Mouse (Mus musculus) macrophage (primary cell): ENCODE results near the gene Meiob. TPM values are rescaled to one million over a fixed set of nuclear protein-coding genes. Genes with fewer than 3 reads are reported as not detected.

Experiments
- H3K27ac ChIP-seq: fragments of 350-480 bp; formaldehyde crosslinking; 2 replicates; pipeline ENCODE4 v1.9.0; 2021
- H3K36me3 ChIP-seq: fragments of 350-480 bp; formaldehyde crosslinking; 2 replicates; pipeline ENCODE4 v1.9.0; 2021; ENCODE audit errors: inconsistent target
- H3K4me3 ChIP-seq: fragments of 350-480 bp; formaldehyde crosslinking; 2 replicates; pipeline ENCODE4 v1.9.0; 2021; ENCODE audit errors: inconsistent target
- H3K79me2 ChIP-seq: fragments of 350-480 bp; formaldehyde crosslinking; 2 replicates; pipeline ENCODE4 v1.9.0; 2021; ENCODE audit errors: inconsistent target
- WGBS: methylation state at CpG from one replicate; pipeline ENCODE4 v1.1.7; 2026; ENCODE audit warnings: inconsistent platforms; ENCODE audit not compliant: missing documents; 5-methylcytosine and 5-hydroxymethylcytosine counted together
- polyA plus RNA-seq: library from polyadenylated mRNA; stranded (reverse); fragments of 250-400 nt; gene quantifications from 3 replicates; pipeline ENCODE4 v1.2.4, GENCODE M21; 2018; ENCODE audit warnings: inconsistent platforms

Gene Meiob
- polyA plus RNA-seq, 1 experiment from 2014 or later = not detected

- 98% methylated on average over 4 of the region's 4 CpGs for WGBS
- Histone ChIP-seq H3K4me3 (no peak overlapping the region), H3K27ac (no peak overlapping the region), H3K36me3 (no peaks in the 10 kb centered on the region), H3K79me2 (no peaks in the 10 kb centered on the region)
These were observed 4.6 kb upstream of the Meiob start for GRCm38 (mm10) chr17:24799476-24799875.

GRCm38 (mm10) chr17:24800524-24800923 is 3.6 kb upstream of the Meiob start:
- no peak overlapping the region for H3K27ac ChIP-seq
- no peak overlapping the region for H3K4me3 ChIP-seq
- H3K36me3 ChIP-seq = no peaks in the 10 kb centered on the region
- no peaks in the 10 kb centered on the region for H3K79me2 ChIP-seq
- WGBS = 80% methylated on average over 3 of the region's 3 CpGs

DNA sequence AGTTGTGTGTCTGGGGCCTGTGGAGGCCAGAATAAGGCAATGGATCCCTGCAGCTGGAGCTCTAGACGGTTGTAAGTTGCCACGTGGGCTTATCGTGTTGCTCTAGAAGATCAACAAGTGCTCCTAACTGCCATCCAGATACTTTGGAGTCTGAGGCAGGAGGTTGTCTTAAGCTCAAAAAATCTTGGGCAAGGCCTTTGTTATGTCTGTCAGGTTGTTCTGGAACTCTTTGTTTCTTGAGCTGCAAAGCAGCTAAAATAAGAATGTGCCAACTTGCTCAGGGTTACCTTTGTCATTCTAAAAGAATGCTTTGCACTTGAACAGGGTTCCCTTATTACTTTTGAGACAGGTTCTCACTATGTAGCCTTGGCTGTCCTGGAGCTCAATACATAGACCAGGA is 7.1 kb downstream of the Meiob start:
- H3K4me3 ChIP-seq = no peak overlapping the region
- no peak overlapping the region for H3K27ac ChIP-seq
- no peaks in the 10 kb centered on the region for H3K79me2 ChIP-seq
- no peaks in the 10 kb centered on the region for H3K36me3 ChIP-seq
- WGBS = 90% methylated on average over 3 of the region's 3 CpGs

DNA sequence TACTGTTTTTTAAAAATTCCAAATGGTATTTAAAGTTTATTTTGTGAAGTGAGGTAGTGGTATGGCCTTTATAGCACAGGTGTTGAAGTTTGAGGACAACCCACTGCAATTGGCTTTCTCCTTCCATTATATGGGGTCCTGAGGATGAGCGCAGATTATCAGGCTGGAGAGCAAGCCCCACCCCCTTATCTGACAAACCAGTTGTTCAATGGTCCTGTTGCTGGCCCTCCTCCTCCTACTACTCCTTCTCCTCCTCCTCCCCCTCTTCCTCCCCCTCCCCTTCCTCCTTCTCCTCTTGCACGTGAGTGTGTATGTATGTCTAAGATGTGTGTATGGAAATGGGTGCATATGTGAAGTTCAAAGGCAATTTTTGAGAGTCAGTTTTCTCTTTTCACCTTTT is 8.1 kb downstream of the Meiob start:
- H3K27ac ChIP-seq = no peak overlapping the region
- no peaks in the 10 kb centered on the region for H3K36me3 ChIP-seq
- WGBS = 46% methylated on average over 2 of the region's 2 CpGs
- H3K4me3 ChIP-seq = no peak overlapping the region
- H3K79me2 ChIP-seq = no peaks in the 10 kb centered on the region

DNA sequence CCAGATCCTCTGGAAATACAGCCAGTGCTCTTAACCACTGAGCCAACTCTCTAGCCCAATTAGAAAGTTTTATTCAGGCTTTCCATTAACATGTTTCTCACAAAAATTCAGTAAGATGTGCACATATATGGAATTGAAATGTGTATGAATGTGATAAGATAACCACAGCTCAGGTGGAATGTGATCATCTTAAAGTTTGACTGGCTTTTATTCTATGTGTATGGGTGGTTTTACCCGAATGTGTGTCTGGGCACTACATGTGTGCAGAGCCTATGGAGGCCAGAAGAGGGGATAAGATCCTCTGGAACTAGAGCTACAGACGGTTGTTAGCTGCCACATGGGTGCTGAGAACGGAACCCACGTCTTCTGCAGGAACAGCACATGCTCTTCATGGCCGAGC is 11.2 kb downstream of the Meiob start:
- no peaks in the 10 kb centered on the region for H3K36me3 ChIP-seq
- no peak overlapping the region for H3K27ac ChIP-seq
- no peak overlapping the region for H3K4me3 ChIP-seq
- 67% methylated on average over 5 of the region's 5 CpGs for WGBS
- H3K79me2 ChIP-seq = no peaks in the 10 kb centered on the region

DNA sequence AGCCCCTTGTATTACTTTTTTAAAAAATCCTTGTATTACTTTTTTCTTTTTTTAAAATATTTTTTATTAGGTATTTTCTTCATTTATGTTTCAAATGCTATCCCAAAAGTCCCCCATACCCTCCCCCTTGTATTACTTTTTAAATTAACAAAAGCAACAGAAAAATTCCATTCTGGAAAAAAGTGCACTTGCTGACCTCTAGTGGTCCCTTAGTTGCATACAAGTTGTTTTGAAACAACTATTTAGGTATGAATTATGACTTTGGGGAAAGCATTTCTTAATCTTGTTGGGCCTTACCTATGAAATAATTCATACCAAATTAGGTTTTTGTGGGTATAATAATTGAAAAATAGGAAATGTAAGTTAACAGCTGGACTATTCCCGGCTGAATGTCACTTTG is 13.4 kb downstream of the Meiob start:
- WGBS = 29% methylated on average over 1 of the region's 1 CpGs
- H3K27ac ChIP-seq = no peak overlapping the region
- H3K36me3 ChIP-seq = no peaks in the 10 kb centered on the region
- no peak overlapping the region for H3K4me3 ChIP-seq
- H3K79me2 ChIP-seq = no peaks in the 10 kb centered on the region

DNA sequence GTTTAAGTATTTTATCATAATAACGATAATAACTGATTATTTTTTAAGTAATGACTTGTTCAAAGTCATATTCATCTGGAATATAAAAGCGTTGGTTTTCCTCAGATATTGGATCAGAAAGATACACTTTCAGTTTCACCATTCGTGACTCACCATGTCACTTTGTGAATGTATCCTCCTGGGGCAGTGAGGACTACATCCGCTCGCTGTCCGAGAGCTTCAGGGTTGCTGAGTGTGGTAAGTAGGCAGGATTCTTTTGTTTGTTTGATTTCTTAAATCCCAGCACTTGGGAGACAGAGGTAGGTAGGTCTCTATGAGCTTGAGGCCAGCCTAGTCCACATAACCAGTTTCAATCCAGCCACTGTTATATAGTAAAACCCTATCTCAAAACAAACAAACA is 14.1 kb downstream of the Meiob start:
- no peaks in the 10 kb centered on the region for H3K36me3 ChIP-seq
- H3K79me2 ChIP-seq = no peaks in the 10 kb centered on the region
- H3K4me3 ChIP-seq = no peak overlapping the region
- H3K27ac ChIP-seq = no peak overlapping the region
- 67% methylated on average over 3 of the region's 6 CpGs for WGBS

DNA sequence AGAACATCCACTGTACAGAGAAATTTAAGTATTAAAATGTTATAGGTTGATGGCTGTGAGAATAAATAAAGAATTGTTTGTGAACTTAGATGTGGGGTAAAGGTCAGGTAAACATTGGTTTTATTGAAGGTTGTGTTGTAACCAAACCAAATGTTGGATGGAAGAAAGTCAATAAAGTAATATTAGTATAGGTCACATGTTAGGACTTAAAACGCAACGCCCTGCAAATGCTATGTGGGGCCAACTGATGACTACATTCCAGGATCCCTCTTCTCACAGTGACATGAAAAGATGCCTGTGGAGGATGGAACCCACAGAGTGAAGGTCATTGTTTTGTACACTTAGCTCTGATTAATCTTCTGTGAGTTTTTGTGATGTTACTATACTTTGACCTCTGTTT is 15.4 kb downstream of the Meiob start:
- WGBS = 73% methylated on average over 2 of the region's 2 CpGs
- no peaks in the 10 kb centered on the region for H3K79me2 ChIP-seq
- H3K27ac ChIP-seq = no peak overlapping the region

GRCm38 (mm10) chr17:24821351-24822280 is 17.5 kb downstream of the Meiob start:
- H3K79me2 ChIP-seq = no peaks in the 10 kb centered on the region
- H3K4me3 ChIP-seq = no peak overlapping the region
- H3K36me3 ChIP-seq = no peaks in the 10 kb centered on the region
- no peak overlapping the region for H3K27ac ChIP-seq
- WGBS = 63% methylated on average over 3 of the region's 3 CpGs

More for the DNA sequence above, 15.4 kb downstream of the Meiob start:
- no peak overlapping the region for H3K4me3 ChIP-seq
- no peaks in the 10 kb centered on the region for H3K36me3 ChIP-seq

- Histone ChIP-seq H3K79me2 (no peaks in the 10 kb centered on the region), H3K36me3 (no peaks in the 10 kb centered on the region), H3K4me3 (no peak within 1 kb of the TSS), H3K27ac (no peak within 1 kb of the TSS)
- WGBS = 87% methylated on average over 7 of the region's 8 CpGs
These were observed 35.8 kb downstream of the Meiob start, which contains the start of gene Hagh for GRCm38 (mm10) chr17:24839842-24840241. Hagh (plus strand) TSS chr17:24840143.

GRCm38 (mm10) chr17:24840341-24840740 is 36.3 kb downstream of the Meiob start:
- Histone ChIP-seq H3K36me3 (no peaks in the 10 kb centered on the region), H3K79me2 (no peaks in the 10 kb centered on the region), H3K4me3 (no peak overlapping the region), H3K27ac (no peak overlapping the region)
- 52% methylated on average over 5 of the region's 5 CpGs for WGBS

DNA sequence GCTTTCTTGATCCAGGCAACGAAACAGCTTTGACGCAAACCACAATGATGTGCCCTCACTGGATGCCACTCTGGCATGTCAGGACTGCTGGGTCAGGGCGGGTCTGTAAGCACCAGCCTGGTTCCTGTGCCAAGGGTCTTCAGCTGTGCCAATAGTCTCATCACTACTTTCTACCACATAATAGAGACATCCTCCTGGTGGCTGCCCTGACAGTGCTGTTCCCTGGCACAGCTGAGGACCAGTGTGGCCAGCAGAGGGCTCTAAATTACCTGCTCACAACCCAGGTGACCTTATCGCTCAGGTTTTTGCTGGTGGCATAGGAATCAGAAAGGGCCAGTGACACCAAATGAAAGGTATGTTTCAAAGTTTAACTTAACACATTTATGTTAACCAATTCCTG is 37.0 kb downstream of the Meiob start:
- Histone ChIP-seq H3K4me3 (no peak overlapping the region), H3K36me3 (no peaks in the 10 kb centered on the region), H3K27ac (no peak overlapping the region), H3K79me2 (no peaks in the 10 kb centered on the region)
- WGBS = 76% methylated on average over 4 of the region's 4 CpGs

- Histone ChIP-seq H3K27ac (no peak overlapping the region), H3K79me2 (no peaks in the 10 kb centered on the region; the same call in 1 of the 2 replicates), H3K4me3 (no peak overlapping the region), H3K36me3 (no peaks in the 10 kb centered on the region)
- 88% methylated on average over 2 of the region's 2 CpGs for WGBS
These were observed 38.5 kb downstream of the Meiob start for GRCm38 (mm10) chr17:24842631-24843030.

- Histone ChIP-seq H3K4me3 (no peak overlapping the region), H3K36me3 (no peaks in the 10 kb centered on the region), H3K79me2 (peaks cover 10% of the 10 kb centered on the region; the same call in 1 of the 2 replicates), H3K27ac (no peak overlapping the region)
- 93% methylated on average over 9 of the region's 9 CpGs for WGBS
These were observed 40.4 kb downstream of the Meiob start for GRCm38 (mm10) chr17:24844525-24844924.

DNA sequence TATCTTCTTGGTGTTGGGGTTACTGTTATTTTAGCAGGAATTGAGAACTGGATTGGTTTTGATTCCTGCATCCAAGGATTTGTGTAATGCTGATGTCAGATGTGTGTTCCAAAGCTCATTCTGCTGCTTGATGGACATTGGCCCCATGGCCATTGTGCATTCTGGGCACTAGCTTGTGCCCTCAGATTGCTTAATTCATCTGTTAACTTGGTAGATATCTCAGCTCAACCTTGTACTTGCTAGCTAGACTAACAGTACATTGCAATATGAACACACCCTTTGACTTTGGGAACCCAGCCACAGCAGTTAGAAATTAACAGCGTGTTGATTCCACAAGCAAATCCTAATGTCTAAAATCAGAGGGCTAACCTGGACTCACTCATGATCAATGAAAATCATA is 43.3 kb downstream of the Meiob start:
- Histone ChIP-seq H3K27ac (no peak overlapping the region), H3K4me3 (no peak overlapping the region), H3K36me3 (no peaks in the 10 kb centered on the region), H3K79me2 (peaks cover 10% of the 10 kb centered on the region; the same call in 1 of the 2 replicates)
- 100% methylated on average over 1 of the region's 1 CpGs for whole genome bisulfite sequencing
